9 mouse cellular contexts compared by ENCODE assay signal in genomic region chr15:84634361-84634760, GRCm38 (mm10). TPM values are rescaled to one million over a fixed set of nuclear protein-coding genes. Genes with fewer than 3 reads are reported as not detected.
DNase-seq lines count a peak whose midpoint lies in the region; ATAC-seq and TF ChIP-seq lines count a peak whose summit lies in the region.
"Had no signal": no experiment of that assay in that cellular context is flagged by ENCODE, and none has a peak within 500 bp of the region (broad histone marks: within the 10 kb centered on the region; RNA-seq: fewer than 3 reads in every experiment).

No protein-coding gene starts in this region.

- no peak for TF ChIP-seq CTCF in Patski (IDR thresholded peaks at IDR 0.05)

- H3K9me3 ChIP-seq in kidney, embryonic 15.5 days (replicated peaks): no peaks in the 10 kb centered on the region
- no peaks in the 10 kb centered on the region for H3K9me3 ChIP-seq in embryonic facial prominence, embryonic 14.5 days (ENCODE audit: control insufficient read depth, low read length)

- H3K9ac ChIP-seq in kidney, embryonic 15.5 days: no peak overlapping the region
- peak overlapping the region; percentile 27; the same call in 1 of the 2 replicates for H3K9ac ChIP-seq in embryonic facial prominence, embryonic 14.5 days (ENCODE audit: low read depth, low read length)

- no peaks in the 10 kb centered on the region for H3K36me3 ChIP-seq in kidney, embryonic 15.5 days
- H3K36me3 ChIP-seq in embryonic facial prominence, embryonic 14.5 days (ENCODE audit: control insufficient read depth, insufficient read depth, low read length): no peaks in the 10 kb centered on the region

- intact Hi-C loops in heart, postnatal 36 days (cut with DNase I): loop anchor here (10.0 kb wide), 1 partner anchor 780 kb away; no protein-coding TSS in a partner anchor

- no peak overlapping the region for H3K4me3 ChIP-seq in kidney, embryonic 15.5 days (replicated peaks)
- H3K4me3 ChIP-seq in embryonic facial prominence, embryonic 14.5 days (ENCODE audit: low read depth, low read length): no peak overlapping the region

- 46% methylated on average over 3 of the region's 3 CpGs for WGBS in kidney, embryonic 15.5 days
- 52% methylated on average over 3 of the region's 3 CpGs for WGBS in embryonic facial prominence, embryonic 14.5 days

- H3K27ac ChIP-seq in kidney, embryonic 15.5 days: no peak overlapping the region
- H3K27ac ChIP-seq in embryonic facial prominence, embryonic 14.5 days (replicated peaks; ENCODE audit: low read depth, low read length): no peak overlapping the region

- H3K4me2 ChIP-seq in kidney, embryonic 15.5 days: no peak overlapping the region
- H3K4me2 ChIP-seq in embryonic facial prominence, embryonic 14.5 days (ENCODE audit: low read depth, low read length): no peak overlapping the region

- ATAC-seq in kidney, embryonic 15.5 days (replicated peaks; ENCODE audit: low FRiP score): no peak
- peak; percentile 19 for ATAC-seq in Patski
- ATAC-seq in embryonic facial prominence, embryonic 14.5 days (ENCODE audit: low read depth): no peak

- no peaks in the 10 kb centered on the region for H3K27me3 ChIP-seq in kidney, embryonic 15.5 days
- H3K27me3 ChIP-seq in Patski: no peaks in the 10 kb centered on the region
- no peaks in the 10 kb centered on the region for H3K27me3 ChIP-seq in embryonic facial prominence, embryonic 14.5 days (replicated peaks; ENCODE audit: control insufficient read depth, insufficient read depth, low read length)

- H3K4me1 ChIP-seq in kidney, embryonic 15.5 days: peaks cover 8% of the 10 kb centered on the region
- H3K4me1 ChIP-seq in embryonic facial prominence, embryonic 14.5 days (ENCODE audit: control insufficient read depth, insufficient read depth, low read length): peaks cover 4% of the 10 kb centered on the region

- POLR2A ChIA-PET in Patski (lab: Charles Lee): no interaction called here

- DNase-seq in kidney, adult 18-20 months: peak; percentile 43
- DNase-seq in Patski (ENCODE audit: low read depth, low spot score): no peak
- DNase-seq in embryonic facial prominence, embryonic 14.5 days (ENCODE audit: low spot score): no peak
- DNase-seq in heart, postnatal 36 days: peak; percentile 57 to 65
- no peak for DNase-seq in frontal cortex, adult 2 months (ENCODE audit: extremely low spot score in 1 of 2, low spot score in 1 of 2)
- no peak for DNase-seq in left cerebral cortex, adult 9 months (ENCODE audit: low spot score in 2 of 2)
- DNase-seq: embryo, embryonic 11 days; right cerebral cortex, postnatal 14 days had no signal

- in situ Hi-C loops in Patski (cut with MboI; ENCODE audit: low pct_unique_long_range_greater_than_20kb): no loop called here

- CTCF ChIA-PET in Patski (lab: Charles Lee): no interaction called here

RNA-seq across cellular contexts. Expression of gene Prr5, which starts 35.1 kb away (rescaled TPM):
- 40.3 and 46.8 TPM in 2 replicates for polyA plus RNA-seq in kidney, embryonic 15.5 days (2015; fragmentation: Nextera tagmentation; extraction: Ambion mirVana)
- 15.6 TPM for polyA plus RNA-seq in Patski (2021)
- 26.4 and 31.8 TPM in 2 replicates for polyA plus RNA-seq in embryonic facial prominence, embryonic 14.5 days (2014; fragmentation: Nextera tagmentation; extraction: Ambion mirVana)
- 1 to 10 TPM; 3.1 to 3.7 TPM for total RNA-seq in heart, postnatal 36 days (2021)
- 7.6 and 10.2 TPM in 2 replicates for polyA plus RNA-seq in frontal cortex, adult 2 months (2012; rRNA removed)

Comparison
In these comparisons a context has a peak if more than half of its experiments do, and no peak if none do; other contexts are left out.
1. DNase-seq: peak in kidney, adult 18-20 months (single experiment) and heart, postnatal 36 days (2 of 2); none in Patski (single experiment), embryonic facial prominence, embryonic 14.5 days (single experiment), frontal cortex, adult 2 months (0 of 2) and left cerebral cortex, adult 9 months (0 of 2).